8 mouse cellular contexts compared by ENCODE assay signal in genomic region chr6:50890370-50891204, GRCm38 (mm10).
DNase-seq lines count a peak whose midpoint lies in the region; ATAC-seq lines count a peak whose summit lies in the region.

No protein-coding gene starts in this region.

- DNase-seq in gastrocnemius, postnatal 10 days, result peak; percentile 20
- no peak for DNase-seq in gastrocnemius, adult 8-10 months (ENCODE audit: low spot score in 2 of 2)
- DNase-seq in cerebellum, postnatal 4 days (ENCODE audit: low spot score in 2 of 2), result peak; percentile 27 to 71
- DNase-seq in frontal cortex, postnatal 36 days (ENCODE audit: low spot score in 2 of 2), result peak; percentile 23 to 52
- peak; percentile 84 for DNase-seq in liver, embryonic 11.5 days (ENCODE audit: low spot score)
- DNase-seq in neural tube, embryonic 11.5 days (ENCODE audit: low spot score), result peak; percentile 76
- no peak for DNase-seq in urinary bladder, adult 2 months (ENCODE audit: low spot score)

- peaks cover 10% of the 10 kb centered on the region for H3K4me1 ChIP-seq in intestine, embryonic 15.5 days (replicated peaks)
- peaks cover 17% of the 10 kb centered on the region for H3K4me1 ChIP-seq in liver, embryonic 11.5 days (replicated peaks; ENCODE audit: control insufficient read depth, insufficient read depth, low read length)
- no peaks in the 10 kb centered on the region; the same call in 1 of the 2 replicates for H3K4me1 ChIP-seq in neural tube, embryonic 11.5 days (ENCODE audit: control insufficient read depth, insufficient read depth, low read length)

- peak overlapping the region; percentile 42 for H3K4me2 ChIP-seq in intestine, embryonic 15.5 days (replicated peaks)
- peak overlapping the region; percentile 51 for H3K4me2 ChIP-seq in liver, embryonic 11.5 days
- H3K4me2 ChIP-seq in neural tube, embryonic 11.5 days (ENCODE audit: low read depth), result peak overlapping the region; percentile 28

- no peaks in the 10 kb centered on the region for H3K9me3 ChIP-seq in intestine, embryonic 15.5 days
- H3K9me3 ChIP-seq in liver, embryonic 11.5 days (ENCODE audit: control insufficient read depth, low read length), result no peaks in the 10 kb centered on the region
- no peaks in the 10 kb centered on the region for H3K9me3 ChIP-seq in neural tube, embryonic 11.5 days (ENCODE audit: control insufficient read depth, low read length)

- peak overlapping the region; percentile 29 for H3K27ac ChIP-seq in intestine, embryonic 15.5 days
- peak overlapping the region; percentile 87 for H3K27ac ChIP-seq in liver, embryonic 11.5 days (ENCODE audit: low read depth, low read length)
- H3K27ac ChIP-seq in neural tube, embryonic 11.5 days (ENCODE audit: low read depth, low read length), result peak overlapping the region; percentile 81

- H3K27me3 ChIP-seq in intestine, embryonic 15.5 days (replicated peaks), result 0 out of 2 replicates have a peak, but pooled peaks cover 3% of the 10 kb centered on the region
- 0 out of 2 replicates have a peak, but pooled peaks cover 2% of the 10 kb centered on the region for H3K27me3 ChIP-seq in liver, embryonic 11.5 days (replicated peaks; ENCODE audit: control insufficient read depth, insufficient read depth, low read length)
- no peaks in the 10 kb centered on the region for H3K27me3 ChIP-seq in neural tube, embryonic 11.5 days (ENCODE audit: control insufficient read depth, insufficient read depth, low read length)

- no peak overlapping the region for H3K9ac ChIP-seq in intestine, embryonic 15.5 days
- H3K9ac ChIP-seq in liver, embryonic 11.5 days (ENCODE audit: low read depth, low read length), result peak overlapping the region; percentile 50
- peak overlapping the region; percentile 2; the same call in 1 of the 2 replicates for H3K9ac ChIP-seq in neural tube, embryonic 11.5 days (ENCODE audit: low read length)

- H3K36me3 ChIP-seq in intestine, embryonic 15.5 days, result no peaks in the 10 kb centered on the region
- H3K36me3 ChIP-seq in liver, embryonic 11.5 days (ENCODE audit: control insufficient read depth, insufficient read depth, low read length), result no peaks in the 10 kb centered on the region
- no peaks in the 10 kb centered on the region for H3K36me3 ChIP-seq in neural tube, embryonic 11.5 days (ENCODE audit: control insufficient read depth, insufficient read depth, low read length)

- H3K4me3 ChIP-seq in intestine, embryonic 15.5 days (replicated peaks), result no peak overlapping the region
- no peak overlapping the region; the same call in 1 of the 2 replicates for H3K4me3 ChIP-seq in liver, embryonic 11.5 days (ENCODE audit: low read depth, low read length)
- no peak overlapping the region for H3K4me3 ChIP-seq in neural tube, embryonic 11.5 days (ENCODE audit: low read depth, low read length)

- peak; percentile 78 for ATAC-seq in intestine, embryonic 15.5 days
- ATAC-seq in liver, embryonic 11.5 days (replicated peaks; ENCODE audit: low FRiP score), result peak; percentile 100
- ATAC-seq in neural tube, embryonic 11.5 days (ENCODE audit: insufficient read depth, low FRiP score, low TSS enrichment), result peak; percentile 81

- WGBS in intestine, embryonic 15.5 days, result 17% methylated on average over 25 of the region's 25 CpGs
- 5% methylated on average over 25 of the region's 25 CpGs for WGBS in liver, embryonic 11.5 days
- WGBS in neural tube, embryonic 11.5 days, result 9% methylated on average over 25 of the region's 25 CpGs

Comparison
In these comparisons a context has a peak if more than half of its experiments do, and no peak if none do; other contexts are left out.
1. DNase-seq: peak in gastrocnemius, postnatal 10 days (single experiment), cerebellum, postnatal 4 days (2 of 2), frontal cortex, postnatal 36 days (2 of 2), liver, embryonic 11.5 days (single experiment) and neural tube, embryonic 11.5 days (single experiment); none in gastrocnemius, adult 8-10 months (0 of 2) and urinary bladder, adult 2 months (single experiment).
2. H3K27ac ChIP-seq: peak in every context shown above with its lines; median percentile 87 in liver, embryonic 11.5 days; 81 in neural tube, embryonic 11.5 days; 29 in intestine, embryonic 15.5 days.
3. Peak in every context shown above with its lines, with median percentiles within 50 percentile points of each other: ATAC-seq and H3K4me2 ChIP-seq.